Mouse (Mus musculus) MEL (cell line): ENCODE measurements around the gene Cyp4f17.

Source experiments
- CHD1 ChIP-seq: IDR thresholded peaks from 2 replicates; pipeline ENCODE4 v1.6.1; 2012; ENCODE audit warnings: low read depth, mild to moderate bottlenecking, inconsistent platforms, low read length, improper control_type of control experiment
- CTCF ChIP-seq, 3 experiments: IDR thresholded peaks in 2 of 3; conservative IDR thresholded peaks in 1 of 3; 2 replicates each; pipeline ENCODE4 v1.5.1; 2011 to 2012; ENCODE audit warnings: low read length in 3 of 3, low read depth in 2 of 3, mild to moderate bottlenecking in 2 of 3, improper control_type of control experiment in 1 of 3, inconsistent platforms in 1 of 3, mixed read lengths in 1 of 3, moderate library complexity in 1 of 3; ENCODE audit not compliant: control insufficient read depth in 1 of 3, insufficient read depth in 1 of 3, poor library complexity in 1 of 3, severe bottlenecking in 1 of 3
- E2F4 ChIP-seq: IDR thresholded peaks from 2 replicates; pipeline ENCODE4 v1.6.1; 2011; ENCODE audit warnings: low read depth, low read length, improper control_type of control experiment, borderline replicate concordance
- GATA1 ChIP-seq: IDR thresholded peaks from 2 replicates; pipeline ENCODE4 v1.6.1; 2011; ENCODE audit warnings: low read depth, low read length, improper control_type of control experiment
- MAX ChIP-seq: IDR thresholded peaks from 2 replicates; pipeline ENCODE4 v1.6.1; 2011; ENCODE audit warnings: low read length, improper control_type of control experiment
- MXI1 ChIP-seq: IDR thresholded peaks from 2 replicates; pipeline ENCODE4 v1.6.1; 2011; ENCODE audit warnings: mild to moderate bottlenecking, low read depth, low read length, improper control_type of control experiment
- MYB ChIP-seq: IDR thresholded peaks from 2 replicates; pipeline ENCODE4 v1.6.1; 2011; ENCODE audit warnings: mild to moderate bottlenecking, low read depth, low read length, improper control_type of control experiment
- POLR2A ChIP-seq, 2 experiments: IDR thresholded peaks; 2 replicates each; pipeline ENCODE4 v1.6.1; 2011 to 2012; ENCODE audit warnings: low read length in 2 of 2, mild to moderate bottlenecking in 2 of 2, control low read depth in 1 of 2, improper control_type of control experiment in 1 of 2, low read depth in 1 of 2, moderate library complexity in 1 of 2; ENCODE audit not compliant: control insufficient read depth in 1 of 2, insufficient read depth in 1 of 2, poor library complexity in 1 of 2
- POLR2AphosphoS5 ChIP-seq: IDR thresholded peaks from 2 replicates; pipeline ENCODE4 v1.6.1; 2012; ENCODE audit warnings: low read depth, borderline replicate concordance, mild to moderate bottlenecking, inconsistent platforms, low read length, moderate library complexity, mixed read lengths
- RCOR1 ChIP-seq: IDR thresholded peaks from 2 replicates; pipeline ENCODE4 v1.6.1; 2012; ENCODE audit warnings: low read depth, mild to moderate bottlenecking, inconsistent platforms, low read length, improper control_type of control experiment
- TCF12 ChIP-seq: IDR thresholded peaks from 2 replicates; pipeline ENCODE4 v1.6.1; 2014; ENCODE audit warnings: low read depth, mild to moderate bottlenecking, inconsistent platforms, low read length, improper control_type of control experiment, moderate library complexity
- USF1 ChIP-seq: IDR thresholded peaks from 2 replicates; pipeline ENCODE4 v1.6.1; 2014; ENCODE audit warnings: low read depth, mild to moderate bottlenecking, inconsistent platforms, low read length, improper control_type of control experiment, moderate library complexity
- USF2 ChIP-seq, 2 experiments: IDR thresholded peaks; 2 replicates each; pipeline ENCODE4 v1.6.1; 2011 to 2012; ENCODE audit warnings: improper control_type of control experiment in 2 of 2, low read length in 2 of 2, borderline replicate concordance in 1 of 2, inconsistent platforms in 1 of 2, low read depth in 1 of 2, mild to moderate bottlenecking in 1 of 2; ENCODE audit not compliant: insufficient read depth in 1 of 2
- ZKSCAN1 ChIP-seq: IDR thresholded peaks from 2 replicates; pipeline ENCODE4 v1.6.1; 2012; ENCODE audit warnings: low read depth, mild to moderate bottlenecking, inconsistent platforms, low read length, improper control_type of control experiment, moderate library complexity

DNA sequence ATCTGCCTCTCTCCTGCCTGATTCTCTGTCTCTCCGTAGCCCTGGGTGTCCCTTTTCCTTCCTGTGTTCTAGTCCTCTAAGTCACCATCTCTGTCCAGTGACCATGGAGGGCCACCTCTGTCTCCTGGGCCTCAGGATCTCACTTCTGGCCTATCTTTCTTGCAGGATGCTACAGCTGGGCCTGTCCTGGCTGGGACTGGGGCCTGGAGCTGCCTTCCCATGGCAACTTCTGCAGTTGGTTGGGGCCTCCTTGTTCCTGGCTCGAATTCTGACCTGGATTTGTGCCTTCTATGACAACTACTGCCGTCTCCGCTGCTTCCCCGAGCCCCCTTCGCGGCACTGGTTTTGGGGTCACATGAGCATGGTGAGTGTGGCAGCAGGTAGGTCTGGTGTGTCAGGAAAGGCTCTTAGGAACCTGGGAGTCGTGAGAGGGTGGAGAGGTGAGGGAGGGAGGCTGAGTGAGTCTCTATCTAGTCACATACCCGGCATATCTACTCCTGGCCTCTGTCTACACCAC is 937 bp downstream of the Cyp4f17 start:
- no peak for TF ChIP-seq USF2 (IDR thresholded peaks at IDR 0.05; ENCODE audit: borderline replicate concordance in 1 of 2, insufficient read depth in 1 of 2, low read depth in 1 of 2, low read length in 2 of 2)
- no peak for TF ChIP-seq POLR2A (IDR thresholded peaks at IDR 0.05; ENCODE audit: control insufficient read depth in 1 of 2, insufficient read depth in 1 of 2, low read depth in 1 of 2, low read length in 2 of 2, poor library complexity in 1 of 2)
- TF ChIP-seq MYB: no peak
- no peak for TF ChIP-seq POLR2AphosphoS5
- no peak for TF ChIP-seq CTCF (IDR thresholded peaks at IDR 0.05 in 2 of 3, conservative IDR thresholded peaks at IDR 0.05 in 1 of 3; ENCODE audit: control insufficient read depth in 1 of 3, insufficient read depth in 1 of 3, low read depth in 2 of 3, low read length in 3 of 3, poor library complexity in 1 of 3, severe bottlenecking in 1 of 3)
- no peak for TF ChIP-seq CHD1
- no peak for TF ChIP-seq TCF12
- no peak for TF ChIP-seq ZKSCAN1
- TF ChIP-seq MAX: no peak
- TF ChIP-seq GATA1: no peak
- TF ChIP-seq MXI1: no peak
- TF ChIP-seq RCOR1: no peak
- no peak for TF ChIP-seq E2F4
- no peak for TF ChIP-seq USF1
